Mouse (Mus musculus) CH12.LX (cell line): ENCODE results near the gene Dab1. TPM values are rescaled to one million over a fixed set of nuclear protein-coding genes. Genes with fewer than 3 reads are reported as not detected.

Experiments
- DNase-seq: peaks from one replicate; pipeline ENCODE4 v3.0.0-alpha.2; 2013; ENCODE audit errors: extremely low read depth
- H3K27ac ChIP-seq: 2 replicates; pipeline ENCODE4 v1.5.1; 2012; ENCODE audit warnings: low read depth, mild to moderate bottlenecking, control low read depth, moderate library complexity; ENCODE audit not compliant: insufficient read depth
- H3K27me3 ChIP-seq: replicated peaks from 2 replicates; pipeline ENCODE3; 2012; ENCODE audit warnings: inconsistent platforms
- H3K36me3 ChIP-seq, 2 experiments: replicated peaks in 1 of 2; 2 replicates each; pipeline versions ENCODE3 to v1.6.1; 2012; ENCODE audit warnings: inconsistent platforms in 1 of 2, low read length in 1 of 2, mild to moderate bottlenecking in 1 of 2, mixed read lengths in 1 of 2, moderate library complexity in 1 of 2; ENCODE audit not compliant: control insufficient read depth in 1 of 2, insufficient read depth in 1 of 2
- H3K4me1 ChIP-seq, 2 experiments: 2 replicates each; pipeline ENCODE4 v1.6.1; 2012; ENCODE audit warnings: inconsistent platforms in 1 of 2, moderate library complexity in 1 of 2; ENCODE audit not compliant: insufficient read depth in 2 of 2, control insufficient read depth in 1 of 2
- H3K4me2 ChIP-seq: 2 replicates; pipeline ENCODE4 v1.6.1; 2012; ENCODE audit warnings: low read depth, mild to moderate bottlenecking, control low read depth; ENCODE audit not compliant: poor library complexity, insufficient read depth, severe bottlenecking
- H3K4me3 ChIP-seq, 3 experiments: fragments of 150-350 bp in 1 of 3; sonication (generic) in 1 of 3; replicated peaks in 1 of 3; 2 replicates each; pipeline versions ENCODE3 to v1.5.1; 2011 to 2012; ENCODE audit warnings: low read depth in 2 of 3, low read length in 2 of 3, mild to moderate bottlenecking in 2 of 3, moderate library complexity in 2 of 3, control low read depth in 1 of 3, improper control_type of control experiment in 1 of 3, inconsistent platforms in 1 of 3, mixed read lengths in 1 of 3; ENCODE audit not compliant: poor library complexity in 1 of 3
- H3K79me2 ChIP-seq: replicated peaks from 2 replicates; pipeline ENCODE4 v1.6.1; 2012; ENCODE audit warnings: mild to moderate bottlenecking, moderate library complexity; ENCODE audit not compliant: control insufficient read depth, poor library complexity, insufficient read depth, severe bottlenecking; ENCODE audit errors: extremely low read depth
- H3K9ac ChIP-seq: 2 replicates; pipeline ENCODE4 v1.6.1; 2012; ENCODE audit warnings: low read depth, mild to moderate bottlenecking, control low read depth, moderate library complexity; ENCODE audit not compliant: insufficient read depth
- H3K9me3 ChIP-seq: replicated peaks from 2 replicates; pipeline ENCODE3; 2012; ENCODE audit warnings: low read length, inconsistent platforms, mixed read lengths
- BHLHE40 ChIP-seq: IDR thresholded peaks from 2 replicates; pipeline ENCODE4 v1.6.1; 2011; ENCODE audit warnings: mild to moderate bottlenecking, low read depth, low read length, improper control_type of control experiment
- CHD2 ChIP-seq: IDR thresholded peaks from 2 replicates; pipeline ENCODE4 v1.6.1; 2011; ENCODE audit warnings: low read length, improper control_type of control experiment
- CTCF ChIP-seq, 2 experiments: IDR thresholded peaks in 1 of 2; conservative IDR thresholded peaks in 1 of 2; 2 replicates each; pipeline ENCODE4 v1.5.1; 2011 to 2012; ENCODE audit warnings: low read depth in 2 of 2, low read length in 2 of 2, improper control_type of control experiment in 1 of 2, inconsistent platforms in 1 of 2, mild to moderate bottlenecking in 1 of 2, moderate library complexity in 1 of 2
- E2F4 ChIP-seq: IDR thresholded peaks from 2 replicates; pipeline ENCODE4 v1.6.1; 2011; ENCODE audit warnings: low read depth, low read length, improper control_type of control experiment; ENCODE audit not compliant: insufficient replicate concordance
- JUND ChIP-seq: conservative IDR thresholded peaks from 2 replicates; pipeline ENCODE4 v1.6.1; 2011; ENCODE audit warnings: low read depth, low read length, improper control_type of control experiment
- KAT2A ChIP-seq: IDR thresholded peaks from 2 replicates; pipeline ENCODE4 v1.6.1; 2012; ENCODE audit warnings: low read length, improper control_type of control experiment, inconsistent platforms; ENCODE audit not compliant: insufficient replicate concordance
- MAFK ChIP-seq: IDR thresholded peaks from 2 replicates; pipeline ENCODE4 v1.6.1; 2011; ENCODE audit warnings: low read length, improper control_type of control experiment; ENCODE audit not compliant: insufficient replicate concordance
- MXI1 ChIP-seq: IDR thresholded peaks from 2 replicates; pipeline ENCODE4 v1.6.1; 2011; ENCODE audit warnings: mild to moderate bottlenecking, low read depth, low read length, improper control_type of control experiment
- NELFE ChIP-seq: IDR thresholded peaks from 2 replicates; pipeline ENCODE4 v1.6.1; 2011; ENCODE audit warnings: low read depth, low read length, improper control_type of control experiment
- PAX5 ChIP-seq: IDR thresholded peaks from 2 replicates; pipeline ENCODE4 v1.6.1; 2012; ENCODE audit warnings: low read length, inconsistent platforms, mixed read lengths
- POLR2A ChIP-seq: IDR thresholded peaks from 2 replicates; pipeline ENCODE4 v1.6.1; 2011; ENCODE audit warnings: low read depth, mild to moderate bottlenecking, improper control_type of control experiment, low read length
- POLR2AphosphoS2 ChIP-seq: IDR thresholded peaks from 2 replicates; pipeline ENCODE4 v1.6.1; 2011; ENCODE audit warnings: low read depth, low read length, improper control_type of control experiment
- RCOR1 ChIP-seq: conservative IDR thresholded peaks from 2 replicates; pipeline ENCODE4 v1.6.1; 2012; ENCODE audit warnings: low read depth, mild to moderate bottlenecking, inconsistent platforms, low read length, improper control_type of control experiment
- SMC3 ChIP-seq: IDR thresholded peaks from 2 replicates; pipeline ENCODE4 v1.6.1; 2011; ENCODE audit warnings: low read depth, low read length, improper control_type of control experiment
- TCF12 ChIP-seq: IDR thresholded peaks from 2 replicates; pipeline ENCODE4 v1.6.1; 2014; ENCODE audit warnings: low read depth, mild to moderate bottlenecking, inconsistent platforms, low read length, improper control_type of control experiment
- USF2 ChIP-seq: conservative IDR thresholded peaks from 2 replicates; pipeline ENCODE4 v1.6.1; 2011; ENCODE audit warnings: low read depth, low read length, improper control_type of control experiment
- ZKSCAN1 ChIP-seq: IDR thresholded peaks from 2 replicates; pipeline ENCODE4 v1.6.1; 2012; ENCODE audit warnings: low read depth, inconsistent platforms, low read length, improper control_type of control experiment, borderline replicate concordance
- ZMIZ1 ChIP-seq: IDR thresholded peaks from 2 replicates; pipeline ENCODE4 v1.6.1; 2012; ENCODE audit warnings: low read depth, mild to moderate bottlenecking, inconsistent platforms, low read length, improper control_type of control experiment
- dilution Hi-C: fragments of 300-500 bp; cut with MboI; formaldehyde crosslinking; loops from 2 replicates; pipeline ENCODE4 v1.14.3; 2020; ENCODE audit warnings: low sequenced_read_pairs; ENCODE audit not compliant: extremely low pct_unique_long_range_greater_than_20kb, extremely low pct_ligation_motif_present
- in situ Hi-C: fragments of 300-500 bp; cut with MboI; formaldehyde crosslinking; loops from 3 replicates; pipeline ENCODE4 v1.14.3; 2019; ENCODE audit warnings: low sequenced_read_pairs, low pct_ligation_motif_present, low pct_unique_long_range_greater_than_20kb, mixed read lengths
- polyA plus RNA-seq: library from polyadenylated mRNA; unstranded; fragments of >175 nt; gene quantifications from 2 replicates; pipeline ENCODE4 v1.2.1, GENCODE M21; 2012; ENCODE audit warnings: low read depth; ENCODE audit not compliant: insufficient read length
- total RNA-seq, 2 experiments: library from RNA; depleted of rRNA; stranded (reverse); fragments of 300-350 nt in 1 of 2; fragments of >200 nt in 1 of 2; gene quantifications; 2 replicates each; pipeline ENCODE4 v1.2.3; 2012 to 2014

The Dab1 gene
- total and polyA plus RNA-seq, 3 experiments: not detected

GRCm38 (mm10) chr4:103621586-103621985, 2.4 kb downstream of the Dab1 start:
- no peak overlapping the region for H3K4me2 ChIP-seq
- peaks cover 84% of the 10 kb centered on the region for H3K9me3 ChIP-seq
- in situ Hi-C loops: no loop called here
- dilution Hi-C loops: no loop called here
- no peaks in the 10 kb centered on the region for H3K27me3 ChIP-seq
- H3K27ac ChIP-seq: no peak overlapping the region
- no peaks in the 10 kb centered on the region for H3K4me1 ChIP-seq
- no peak overlapping the region for H3K9ac ChIP-seq
- H3K4me3 ChIP-seq: no peak overlapping the region
- DNase-seq: no peak
- no peak for TF ChIP-seq NELFE
- TF ChIP-seq PAX5: no peak
- no peak for TF ChIP-seq SMC3
- TF ChIP-seq MAFK: no peak
- no peak for TF ChIP-seq POLR2AphosphoS2
- TF ChIP-seq CTCF (conservative IDR thresholded peaks at IDR 0.05 in 1 of 2, IDR thresholded peaks at IDR 0.05 in 1 of 2; ENCODE audit: low read depth in 2 of 2, low read length in 2 of 2): no peak
- TF ChIP-seq USF2: no peak
- TF ChIP-seq RCOR1: no peak
- TF ChIP-seq BHLHE40: no peak
- no peak for TF ChIP-seq CHD2
- no peak for TF ChIP-seq MXI1
- no peak for TF ChIP-seq KAT2A
- TF ChIP-seq ZKSCAN1: no peak
- TF ChIP-seq E2F4: no peak
- no peak for TF ChIP-seq POLR2A
- H3K79me2 ChIP-seq: no peaks in the 10 kb centered on the region
- no peaks in the 10 kb centered on the region for H3K36me3 ChIP-seq

- in situ Hi-C loops: no loop called here
Measured at GRCm38 (mm10) chr4:103630177-103630576, 11.0 kb downstream of the Dab1 start.

GRCm38 (mm10) chr4:103636168-103636776, 17.1 kb downstream of the Dab1 start:
- H3K27ac ChIP-seq: no peak overlapping the region
- no peaks in the 10 kb centered on the region for H3K27me3 ChIP-seq
- no peaks in the 10 kb centered on the region for H3K79me2 ChIP-seq
- H3K4me1 ChIP-seq: no peaks in the 10 kb centered on the region
- no peak overlapping the region for H3K9ac ChIP-seq
- H3K36me3 ChIP-seq: no peaks in the 10 kb centered on the region
- TF ChIP-seq BHLHE40 (no peak), KAT2A (no peak), CTCF (conservative IDR thresholded peaks at IDR 0.05 in 1 of 2, IDR thresholded peaks at IDR 0.05 in 1 of 2; ENCODE audit: low read depth in 2 of 2, low read length in 2 of 2) (no peak), ZMIZ1 (no peak), POLR2A (no peak), JUND (no peak), TCF12 (no peak)
- dilution Hi-C loops (no loop called here), in situ Hi-C loops (no loop called here)
- DNase-seq: no peak
- no peak overlapping the region for H3K4me2 ChIP-seq
- no peak overlapping the region for H3K4me3 ChIP-seq
- H3K9me3 ChIP-seq: peaks cover 89% of the 10 kb centered on the region

More at GRCm38 (mm10) chr4:103630177-103630576, 11.0 kb downstream of the Dab1 start:
- Histone ChIP-seq H3K36me3 (no peaks in the 10 kb centered on the region), H3K4me1 (no peaks in the 10 kb centered on the region), H3K4me3 (no peak overlapping the region), H3K9ac (no peak overlapping the region), H3K27me3 (no peaks in the 10 kb centered on the region), H3K27ac (no peak overlapping the region), H3K79me2 (no peaks in the 10 kb centered on the region), H3K4me2 (no peak overlapping the region), H3K9me3 (peaks cover 81% of the 10 kb centered on the region)
- DNase-seq: no peak
- TF ChIP-seq E2F4 (no peak), RCOR1 (no peak)
- dilution Hi-C loops: no loop called here
